Comparison of ENCODE assay signal across 19 mouse cellular contexts in genomic region chr3:94965878-94966277, GRCm38 (mm10). TPM values are rescaled to one million over a fixed set of nuclear protein-coding genes. Genes with fewer than 3 reads are reported as not detected.
DNase-seq lines count a peak whose midpoint lies in the region; TF ChIP-seq lines count a peak whose summit lies in the region.
"Had no signal": no experiment of that assay in that cellular context is flagged by ENCODE, and none has a peak within 500 bp of the region (broad histone marks: within the 10 kb centered on the region; RNA-seq: fewer than 3 reads in every experiment).

No protein-coding gene starts in this region.

- no peaks in the 10 kb centered on the region for H3K27me3 ChIP-seq in CH12.LX (replicated peaks)
- no peaks in the 10 kb centered on the region for H3K27me3 ChIP-seq in splenic B cell, adult 2 months (ENCODE audit: control insufficient read depth, insufficient read depth, low read length, poor library complexity, severe bottlenecking)
- H3K27me3 ChIP-seq: forebrain, embryonic 13.5 days had no signal

- peak overlapping the region; percentile 57 for H3K27ac ChIP-seq in CH12.LX (ENCODE audit: insufficient read depth, low read depth)
- H3K27ac ChIP-seq: forebrain, embryonic 10.5 days; forebrain, embryonic 13.5 days; hindbrain, embryonic 10.5 days; hindbrain, embryonic 14.5 days; hindbrain, postnatal 0 days had no signal

- dilution Hi-C loops in CH12.LX (cut with MboI; ENCODE audit: extremely low pct_ligation_motif_present, extremely low pct_unique_long_range_greater_than_20kb, low sequenced_read_pairs), result no loop called here

- peak overlapping the region in 1 of 3 experiments; percentile 14 for H3K4me3 ChIP-seq in CH12.LX (replicated peaks in 1 of 3; ENCODE audit: low read depth in 2 of 3, low read length in 2 of 3, poor library complexity in 1 of 3)
- H3K4me3 ChIP-seq: forebrain, embryonic 10.5 days; forebrain, embryonic 13.5 days; hindbrain, embryonic 10.5 days had no signal

- in situ Hi-C loops in CH12.LX (cut with MboI; ENCODE audit: low pct_ligation_motif_present, low pct_unique_long_range_greater_than_20kb, low sequenced_read_pairs), result no loop called here

- peak overlapping the region; percentile 24; the same call in 1 of the 2 replicates for H3K4me2 ChIP-seq in CH12.LX (ENCODE audit: insufficient read depth, low read depth, poor library complexity, severe bottlenecking)
- H3K4me2 ChIP-seq: forebrain, embryonic 13.5 days; heart, embryonic 11.5 days; hindbrain, embryonic 14.5 days had no signal

- H3K9me3 ChIP-seq in CH12.LX (replicated peaks; ENCODE audit: low read length), result no peaks in the 10 kb centered on the region
- H3K9me3 ChIP-seq: forebrain, embryonic 10.5 days; forebrain, embryonic 13.5 days; hindbrain, embryonic 10.5 days had no signal

- TF ChIP-seq EP300 in CH12.LX (IDR thresholded peaks at IDR 0.05; ENCODE audit: low read length), result no peak

- no peak for TF ChIP-seq POLR2A in CH12.LX (IDR thresholded peaks at IDR 0.05; ENCODE audit: low read depth, low read length)

- no peak for TF ChIP-seq RAD21 in CH12.LX (IDR thresholded peaks at IDR 0.05; ENCODE audit: low read depth, low read length)

- no peak for TF ChIP-seq CTCF in CH12.LX (conservative IDR thresholded peaks at IDR 0.05 in 1 of 2, IDR thresholded peaks at IDR 0.05 in 1 of 2; ENCODE audit: low read depth in 2 of 2, low read length in 2 of 2)

- no peak overlapping the region for H3K9ac ChIP-seq in CH12.LX (ENCODE audit: insufficient read depth, low read depth)
- H3K9ac ChIP-seq: forebrain, embryonic 13.5 days; hindbrain, embryonic 14.5 days had no signal

- H3K36me3 ChIP-seq in CH12.LX (replicated peaks in 1 of 2; ENCODE audit: control insufficient read depth in 1 of 2, insufficient read depth in 1 of 2, low read length in 1 of 2), result peaks cover 0 to 25% of the 10 kb centered on the region in 2 experiments
- H3K36me3 ChIP-seq in splenic B cell, adult 2 months (ENCODE audit: control insufficient read depth, insufficient read depth, low read length, poor library complexity, severe bottlenecking), result no peaks in the 10 kb centered on the region; the same call in 1 of the 2 replicates
- H3K36me3 ChIP-seq: forebrain, embryonic 10.5 days; hindbrain, embryonic 10.5 days had no signal

- DNase-seq in spleen, postnatal 36 days (ENCODE audit: low spot score in 2 of 2), result peak; percentile 41 to 51
- DNase-seq in spleen, postnatal 10 days (ENCODE audit: low spot score in 2 of 2), result no peak
- no peak for DNase-seq in CH12.LX (ENCODE audit: extremely low read depth)
- peak; percentile 62 for DNase-seq in splenic B cell, adult 2 months (ENCODE audit: low read depth, low spot score)
- DNase-seq in thymus, postnatal 10 days (ENCODE audit: low spot score in 2 of 2), result no peak
- DNase-seq in liver, result no peak
- DNase-seq: adrenal gland, adult 2 months; adrenal gland, postnatal 14 days; cerebellum, adult 11-12 months; cerebellum, adult 9-10 months; cerebellum, postnatal 14 days; gastrocnemius, postnatal 10 days; gastrocnemius, postnatal 36 days had no signal

- H3K4me1 ChIP-seq in CH12.LX (ENCODE audit: control insufficient read depth in 1 of 2, insufficient read depth in 2 of 2), result peaks cover 14 to 40% of the 10 kb centered on the region in 2 experiments
- H3K4me1 ChIP-seq: forebrain, embryonic 10.5 days; forebrain, embryonic 13.5 days; hindbrain, embryonic 10.5 days had no signal

- no peaks in the 10 kb centered on the region for H3K79me2 ChIP-seq in CH12.LX (replicated peaks; ENCODE audit: control insufficient read depth, extremely low read depth, insufficient read depth, poor library complexity, severe bottlenecking)

TF ChIP-seq in CH12.LX, 34 proteins besides CTCF, POLR2A, EP300 and RAD21:
- TF ChIP-seq BHLHE40 (IDR thresholded peaks at IDR 0.05; ENCODE audit: low read depth, low read length) (no peak), ZNF384 (IDR thresholded peaks at IDR 0.05; ENCODE audit: low read depth, low read length) (no peak), ZC3H11A (IDR thresholded peaks at IDR 0.05; ENCODE audit: low read depth, low read length) (no peak), MAX (IDR thresholded peaks at IDR 0.05; ENCODE audit: low read length) (0 out of 2 replicates have a peak, but pooled peaks have one; percentile 48), MYC (IDR thresholded peaks at IDR 0.05; ENCODE audit: low read depth, low read length) (peak; percentile 67; the same call in 1 of the 2 replicates)
TF ChIP-seq in CH12.LX: peak in this region for 2.

RNA-seq across cellular contexts. Expression of gene Pi4kb, which starts 8.7 kb away (rescaled TPM):
- total RNA-seq in CH12.LX (2012; rRNA removed) (39.2 and 44.7 TPM in 2 replicates), CH12.LX (2014; rRNA removed) (21.2 and 24.0 TPM in 2 replicates)
- 30.7 and 31.3 TPM in 2 replicates for polyA plus RNA-seq in CH12.LX (2012; ENCODE audit: insufficient read length, low read depth)

RNA-seq across cellular contexts. Expression of gene Rfx5, which starts 12.0 kb away (rescaled TPM):
- total RNA-seq in CH12.LX (2012; rRNA removed) (11.4 and 11.8 TPM in 2 replicates), CH12.LX (2014; rRNA removed) (14.0 and 15.4 TPM in 2 replicates)
- 19.9 and 22.0 TPM in 2 replicates for polyA plus RNA-seq in CH12.LX (2012; ENCODE audit: insufficient read length, low read depth)

RNA-seq across cellular contexts. Expression of gene Selenbp1, which starts 33.0 kb away (rescaled TPM):
- 0.08 and 0.25 TPM in 2 replicates for total RNA-seq in CH12.LX (2012; rRNA removed)
- not detected in 2 replicates for total RNA-seq in CH12.LX (2014; rRNA removed)
- not detected in 2 replicates for polyA plus RNA-seq in CH12.LX (2012; ENCODE audit: insufficient read length, low read depth)

RNA-seq across cellular contexts. Expression of gene Zfp687, which starts 49.4 kb away (rescaled TPM):
- total RNA-seq in CH12.LX (2012; rRNA removed) (10.8 and 11.1 TPM in 2 replicates), CH12.LX (2014; rRNA removed) (3.3 and 4.2 TPM in 2 replicates)
- polyA plus RNA-seq in CH12.LX (2012; ENCODE audit: insufficient read length, low read depth), result 12.6 and 13.5 TPM in 2 replicates

Comparison
In these comparisons a context has a peak if more than half of its experiments do, and no peak if none do; other contexts are left out.
1. DNase-seq: peak in spleen, postnatal 36 days (2 of 2) and splenic B cell, adult 2 months (single experiment); none in spleen, postnatal 10 days (0 of 2), CH12.LX (single experiment), thymus, postnatal 10 days (0 of 2) and liver (single experiment).